Mouse (Mus musculus) lung, embryonic 16.5 days (tissue): ENCODE results near the gene Jmjd6. TPM values are rescaled to one million over a fixed set of nuclear protein-coding genes. Genes with fewer than 3 reads are reported as not detected.
A peak's percentile ranks its signal among the peaks of the same experiment; 100 is the strongest.

Experiments
- ATAC-seq: fragments of 200-750 bp; cut with Nextera tagmentation; 2 replicates; pipeline ENCODE4 v1.8.0; 2017; ENCODE audit warnings: low read depth, mild to moderate bottlenecking, moderate library complexity
- H3K27ac ChIP-seq: fragments of 300-500 bp; sonication (generic); 2 replicates; pipeline ENCODE4 v1.5.1; 2014; ENCODE audit warnings: mild to moderate bottlenecking, control low read depth, low read length
- H3K27me3 ChIP-seq: fragments of 300-500 bp; sonication (generic); 2 replicates; pipeline ENCODE4 v1.6.1; 2014; ENCODE audit warnings: low read depth, low read length, mixed read lengths; ENCODE audit not compliant: control insufficient read depth, insufficient read depth
- H3K36me3 ChIP-seq: fragments of 300-500 bp; sonication (generic); 2 replicates; pipeline ENCODE4 v1.6.1; 2014; ENCODE audit warnings: low read length; ENCODE audit not compliant: control insufficient read depth, insufficient read depth
- H3K4me1 ChIP-seq: fragments of 300-500 bp; sonication (generic); replicated peaks from 2 replicates; pipeline ENCODE4 v1.6.1; 2014; ENCODE audit warnings: low read length, mixed read lengths; ENCODE audit not compliant: control insufficient read depth, insufficient read depth
- H3K4me2 ChIP-seq: fragments of 300-500 bp; sonication (generic); 2 replicates; pipeline ENCODE4 v1.6.1; 2014; ENCODE audit warnings: low read depth, low read length, control low read depth
- H3K4me3 ChIP-seq: fragments of 300-500 bp; sonication (generic); 2 replicates; pipeline ENCODE4 v1.5.1; 2014; ENCODE audit warnings: mild to moderate bottlenecking, low read length, control low read depth
- H3K9ac ChIP-seq: fragments of 300-500 bp; sonication (generic); 2 replicates; pipeline ENCODE4 v1.6.1; 2014; ENCODE audit warnings: low read length, control low read depth
- H3K9me3 ChIP-seq: fragments of 300-500 bp; sonication (generic); 2 replicates; pipeline ENCODE4 v1.6.1; 2016; ENCODE audit warnings: low read length; ENCODE audit not compliant: control insufficient read depth
- WGBS: fragments of 180-500 bp; shearing (Covaris S2); extraction: QIAGEN DNeasy Blood & Tissue Kit; methylation state at CpG from one replicate; pipeline ENCODE4 v1.1.7; 2014; 5-methylcytosine and 5-hydroxymethylcytosine counted together
- polyA plus RNA-seq: library from polyadenylated mRNA; unstranded; fragments of >200 nt; fragmentation: Nextera tagmentation; extraction: Ambion mirVana; gene quantifications from 2 replicates; pipeline ENCODE4 v1.2.1, GENCODE M21; 2015

Jmjd6 gene
- polyA plus RNA-seq, 1 experiment from 2014 or later: 60.8 TPM

GRCm38 (mm10) chr11:116873987-116874386 lies 30.7 kb upstream of the Jmjd6 start:
- no peak overlapping the region for H3K9ac ChIP-seq
- H3K27me3 ChIP-seq: no peaks in the 10 kb centered on the region
- no peak overlapping the region for H3K4me2 ChIP-seq
- peaks cover 16% of the 10 kb centered on the region for H3K36me3 ChIP-seq
- 0 out of 2 replicates have a peak, but pooled peaks cover 2% of the 10 kb centered on the region for H3K4me1 ChIP-seq
- H3K27ac ChIP-seq: no peak overlapping the region
- H3K4me3 ChIP-seq: no peak overlapping the region
- 83% methylated on average over 20 of the region's 20 CpGs for WGBS
- no peak for ATAC-seq
- no peaks in the 10 kb centered on the region for H3K9me3 ChIP-seq

DNA sequence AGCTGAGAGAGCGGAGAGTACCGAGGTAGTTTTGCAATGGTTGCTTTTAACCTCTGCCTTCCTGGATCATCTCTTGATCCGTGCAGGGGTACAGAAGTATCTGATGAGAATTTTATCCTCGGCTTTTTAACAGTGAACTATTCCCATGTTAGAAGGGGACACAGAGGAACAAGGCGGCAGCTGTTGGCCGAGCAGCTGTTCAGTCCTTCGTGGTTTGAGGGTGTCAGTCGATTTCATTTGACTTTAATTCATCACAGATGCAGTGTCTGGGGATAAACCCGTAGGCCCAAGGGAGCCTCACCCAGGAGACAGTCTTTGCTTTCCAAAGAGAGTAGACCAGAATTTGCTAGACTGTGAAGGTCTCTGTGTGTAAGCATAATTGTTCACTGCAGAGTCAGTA lies 28.3 kb upstream of the Jmjd6 start:
- Histone ChIP-seq H3K9me3 (no peaks in the 10 kb centered on the region), H3K27me3 (no peaks in the 10 kb centered on the region), H3K27ac (no peak overlapping the region), H3K4me1 (0 out of 2 replicates have a peak, but pooled peaks cover 2% of the 10 kb centered on the region), H3K9ac (no peak overlapping the region), H3K4me2 (no peak overlapping the region), H3K4me3 (no peak overlapping the region), H3K36me3 (peaks cover 16% of the 10 kb centered on the region)
- WGBS: 82% methylated on average over 9 of the region's 9 CpGs
- no peak for ATAC-seq

GRCm38 (mm10) chr11:116869641-116870040 lies 26.4 kb upstream of the Jmjd6 start:
- no peak overlapping the region for H3K4me2 ChIP-seq
- no peak overlapping the region for H3K9ac ChIP-seq
- H3K27me3 ChIP-seq: no peaks in the 10 kb centered on the region
- ATAC-seq: no peak
- H3K4me1 ChIP-seq: 0 out of 2 replicates have a peak, but pooled peaks cover 2% of the 10 kb centered on the region
- no peak overlapping the region for H3K4me3 ChIP-seq
- H3K9me3 ChIP-seq: no peaks in the 10 kb centered on the region
- H3K36me3 ChIP-seq: peaks cover 22% of the 10 kb centered on the region
- WGBS: 71% methylated on average over 4 of the region's 4 CpGs
- H3K27ac ChIP-seq: no peak overlapping the region

- H3K9ac ChIP-seq: no peak overlapping the region
- 71% methylated on average over 8 of the region's 8 CpGs for WGBS
- H3K36me3 ChIP-seq: peaks cover 18% of the 10 kb centered on the region
- no peaks in the 10 kb centered on the region for H3K9me3 ChIP-seq
- H3K27ac ChIP-seq: no peak overlapping the region
- H3K27me3 ChIP-seq: no peaks in the 10 kb centered on the region
- no peak overlapping the region for H3K4me3 ChIP-seq
- 0 out of 2 replicates have a peak, but pooled peaks cover 2% of the 10 kb centered on the region for H3K4me1 ChIP-seq
- no peak overlapping the region for H3K4me2 ChIP-seq
- 0 out of 2 replicates have a peak, but pooled peaks have one; percentile 26 for ATAC-seq
These were observed 26.0 kb upstream of the Jmjd6 start for GRCm38 (mm10) chr11:116869223-116869622.

- no peak overlapping the region for H3K9ac ChIP-seq
- WGBS: 72% methylated on average over 3 of the region's 3 CpGs
- no peak overlapping the region for H3K27ac ChIP-seq
- no peak for ATAC-seq
- H3K27me3 ChIP-seq: no peaks in the 10 kb centered on the region
- no peak overlapping the region for H3K4me3 ChIP-seq
- no peak overlapping the region for H3K4me2 ChIP-seq
- H3K36me3 ChIP-seq: peaks cover 11% of the 10 kb centered on the region
- no peaks in the 10 kb centered on the region for H3K9me3 ChIP-seq
- 0 out of 2 replicates have a peak, but pooled peaks cover 2% of the 10 kb centered on the region for H3K4me1 ChIP-seq
These were observed 24.9 kb upstream of the Jmjd6 start for GRCm38 (mm10) chr11:116868129-116868528.

GRCm38 (mm10) chr11:116865945-116866585 lies 22.8 kb upstream of the Jmjd6 start:
- no peak for ATAC-seq
- peaks cover 13% of the 10 kb centered on the region for H3K36me3 ChIP-seq
- no peak overlapping the region for H3K4me3 ChIP-seq
- H3K9me3 ChIP-seq: no peaks in the 10 kb centered on the region
- 62% methylated on average over 12 of the region's 12 CpGs for WGBS
- H3K27me3 ChIP-seq: no peaks in the 10 kb centered on the region
- H3K4me1 ChIP-seq: 0 out of 2 replicates have a peak, but pooled peaks cover 2% of the 10 kb centered on the region
- H3K27ac ChIP-seq: no peak overlapping the region
- H3K4me2 ChIP-seq: no peak overlapping the region
- H3K9ac ChIP-seq: no peak overlapping the region

GRCm38 (mm10) chr11:116864444-116864843 lies 21.2 kb upstream of the Jmjd6 start:
- ATAC-seq: no peak
- no peak overlapping the region for H3K27ac ChIP-seq

DNA sequence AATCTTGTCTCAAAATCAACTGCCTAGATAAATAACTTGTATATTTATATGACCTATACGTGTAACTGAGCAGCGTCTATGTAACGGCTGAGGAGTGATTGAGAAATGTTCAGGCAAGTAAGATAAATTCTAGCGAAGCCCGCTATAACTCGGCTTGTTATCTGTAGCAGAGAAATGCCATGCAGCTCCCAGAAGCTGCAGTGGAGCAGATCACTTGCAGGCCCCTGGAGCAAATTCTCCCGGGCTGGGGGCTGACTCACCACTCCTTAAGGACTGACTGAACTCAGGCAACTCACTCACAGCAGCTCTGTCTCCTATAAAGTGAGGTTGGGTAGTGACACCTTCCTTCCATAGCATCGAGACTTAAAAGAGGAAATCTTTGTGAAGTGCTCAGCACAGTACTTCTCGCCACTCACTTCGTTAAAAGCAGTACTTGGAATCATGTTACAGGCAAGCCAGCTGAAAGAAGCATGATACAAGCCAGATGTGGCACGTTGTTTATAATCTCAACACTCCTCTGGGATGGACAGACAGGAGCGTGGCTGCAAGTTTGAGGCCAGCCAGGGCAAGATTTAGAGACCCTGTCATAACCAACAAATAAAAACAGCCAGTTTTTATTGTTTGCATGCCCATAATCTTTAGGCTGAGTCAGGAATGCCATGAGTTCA lies 14.1 kb upstream of the Jmjd6 start:
- Histone ChIP-seq H3K36me3 (peaks cover 14% of the 10 kb centered on the region), H3K9ac (no peak overlapping the region)
- WGBS: 60% methylated on average over 12 of the region's 12 CpGs

More at GRCm38 (mm10) chr11:116864444-116864843, 21.2 kb upstream of the Jmjd6 start:
- 41% methylated on average over 10 of the region's 10 CpGs for WGBS
- Histone ChIP-seq H3K4me1 (0 out of 2 replicates have a peak, but pooled peaks cover 2% of the 10 kb centered on the region), H3K27me3 (no peaks in the 10 kb centered on the region), H3K4me2 (no peak overlapping the region), H3K36me3 (peaks cover 17% of the 10 kb centered on the region), H3K9me3 (no peaks in the 10 kb centered on the region), H3K4me3 (no peak overlapping the region), H3K9ac (no peak overlapping the region)

GRCm38 (mm10) chr11:116854279-116854678 lies 11.0 kb upstream of the Jmjd6 start:
- WGBS: 24% methylated on average over 10 of the region's 10 CpGs
- Histone ChIP-seq H3K4me2 (peak overlapping the region; percentile 58), H3K4me1 (peaks cover 18% of the 10 kb centered on the region), H3K27me3 (no peaks in the 10 kb centered on the region), H3K9ac (peak overlapping the region; percentile 98), H3K9me3 (no peaks in the 10 kb centered on the region), H3K36me3 (peaks cover 14% of the 10 kb centered on the region), H3K4me3 (peak overlapping the region; percentile 97), H3K27ac (peak overlapping the region; percentile 100)
- no peak for ATAC-seq

More for the DNA sequence above, 14.1 kb upstream of the Jmjd6 start:
- H3K27ac ChIP-seq: no peak overlapping the region
- no peak overlapping the region for H3K4me2 ChIP-seq
- H3K4me3 ChIP-seq: no peak overlapping the region
- no peaks in the 10 kb centered on the region for H3K9me3 ChIP-seq
- H3K27me3 ChIP-seq: no peaks in the 10 kb centered on the region
- no peak for ATAC-seq
- peaks cover 10% of the 10 kb centered on the region; the same call in 1 of the 2 replicates for H3K4me1 ChIP-seq
